Comparison of ENCODE assay signal across 14 mouse cellular contexts in genomic region chr12:103395486-103396275, GRCm38 (mm10). TPM values are rescaled to one million over a fixed set of nuclear protein-coding genes. Genes with fewer than 3 reads are reported as not detected.
A peak's percentile ranks its signal among the peaks of the same experiment; 100 is the strongest.
DNase-seq lines count a peak whose midpoint lies in the region; ATAC-seq and TF ChIP-seq lines count a peak whose summit lies in the region.
"Had no signal": no experiment of that assay in that cellular context is flagged by ENCODE, and none has a peak within 500 bp of the region (broad histone marks: within the 10 kb centered on the region; RNA-seq: fewer than 3 reads in every experiment).

No protein-coding gene starts in this region.

- TF ChIP-seq POLR2A in bone marrow, adult 2 months (IDR thresholded peaks at IDR 0.05; ENCODE audit: borderline replicate concordance, control insufficient read depth, low read depth, low read length): no peak; the same call in 1 of the 2 replicates

- H3K36me3 ChIP-seq in liver, embryonic 12.5 days: peaks cover 53% of the 10 kb centered on the region
- no peaks in the 10 kb centered on the region for H3K36me3 ChIP-seq in liver, embryonic 11.5 days (ENCODE audit: control insufficient read depth, insufficient read depth, low read length)
- no peaks in the 10 kb centered on the region for H3K36me3 ChIP-seq in kidney, embryonic 15.5 days
- peaks cover 65% of the 10 kb centered on the region for H3K36me3 ChIP-seq in liver, embryonic 15.5 days (replicated peaks)
- H3K36me3 ChIP-seq: midbrain, embryonic 15.5 days had no signal

- TF ChIP-seq CTCF in bone marrow, adult 2 months (IDR thresholded peaks at IDR 0.05; ENCODE audit: control insufficient read depth, insufficient read depth, low read length): no peak

- H3K4me2 ChIP-seq in liver, embryonic 12.5 days: peak overlapping the region; percentile 1; the same call in 1 of the 2 replicates
- H3K4me2 ChIP-seq in liver, embryonic 11.5 days: no peak overlapping the region
- H3K4me2 ChIP-seq in kidney, embryonic 15.5 days: no peak overlapping the region
- H3K4me2 ChIP-seq in liver, embryonic 15.5 days: no peak overlapping the region
- H3K4me2 ChIP-seq: midbrain, embryonic 15.5 days had no signal

- 79% methylated on average over 12 of the region's 12 CpGs for WGBS in liver, embryonic 12.5 days (ENCODE audit: insufficient replicate concordance)
- 76% methylated on average over 12 of the region's 12 CpGs for WGBS in liver, embryonic 11.5 days
- 84% methylated on average over 12 of the region's 12 CpGs for WGBS in bone marrow, adult 2 months
- WGBS in kidney, embryonic 15.5 days: 45% methylated on average over 12 of the region's 12 CpGs
- 79% methylated on average over 12 of the region's 12 CpGs for WGBS in liver, embryonic 15.5 days (ENCODE audit: insufficient replicate concordance)

- no peak for ATAC-seq in liver, embryonic 12.5 days
- ATAC-seq in liver, embryonic 11.5 days (replicated peaks; ENCODE audit: low FRiP score): no peak
- peak; percentile 37 for ATAC-seq in kidney, embryonic 15.5 days (replicated peaks; ENCODE audit: low FRiP score)
- no peak for ATAC-seq in liver, embryonic 15.5 days (ENCODE audit: insufficient read depth)
- ATAC-seq: midbrain, embryonic 15.5 days had no signal

- H3K4me3 ChIP-seq in liver, embryonic 12.5 days: no peak overlapping the region
- no peak overlapping the region for H3K4me3 ChIP-seq in liver, embryonic 11.5 days (ENCODE audit: low read depth, low read length)
- H3K4me3 ChIP-seq in bone marrow, adult 2 months (replicated peaks; ENCODE audit: control insufficient read depth, low read depth, low read length): no peak overlapping the region
- H3K4me3 ChIP-seq in kidney, embryonic 15.5 days (replicated peaks): no peak overlapping the region
- no peak overlapping the region for H3K4me3 ChIP-seq in liver, embryonic 15.5 days (replicated peaks)
- H3K4me3 ChIP-seq: midbrain, embryonic 15.5 days had no signal

- no peaks in the 10 kb centered on the region for H3K9me3 ChIP-seq in liver, embryonic 12.5 days (replicated peaks)
- no peaks in the 10 kb centered on the region for H3K9me3 ChIP-seq in liver, embryonic 11.5 days (ENCODE audit: control insufficient read depth, low read length)
- no peaks in the 10 kb centered on the region for H3K9me3 ChIP-seq in kidney, embryonic 15.5 days (replicated peaks)
- no peaks in the 10 kb centered on the region for H3K9me3 ChIP-seq in liver, embryonic 15.5 days (replicated peaks)
- H3K9me3 ChIP-seq: midbrain, embryonic 15.5 days had no signal

- H3K27ac ChIP-seq in liver, embryonic 12.5 days: peak overlapping the region; percentile 32
- no peak overlapping the region; the same call in 1 of the 2 replicates for H3K27ac ChIP-seq in liver, embryonic 11.5 days (ENCODE audit: low read depth, low read length)
- peak overlapping the region; percentile 12 for H3K27ac ChIP-seq in bone marrow, adult 2 months (ENCODE audit: control insufficient read depth, insufficient read depth, low read depth, low read length, poor library complexity)
- peak overlapping the region; percentile 23; the same call in 1 of the 2 replicates for H3K27ac ChIP-seq in kidney, embryonic 15.5 days
- peak overlapping the region; percentile 24; the same call in 1 of the 2 replicates for H3K27ac ChIP-seq in liver, embryonic 15.5 days (replicated peaks)
- H3K27ac ChIP-seq: midbrain, embryonic 15.5 days had no signal

- H3K9ac ChIP-seq in liver, embryonic 12.5 days: peak overlapping the region; percentile 42; the same call in 1 of the 2 replicates
- H3K9ac ChIP-seq in liver, embryonic 11.5 days (ENCODE audit: low read depth, low read length): no peak overlapping the region
- H3K9ac ChIP-seq in kidney, embryonic 15.5 days: no peak overlapping the region
- no peak overlapping the region for H3K9ac ChIP-seq in liver, embryonic 15.5 days
- H3K9ac ChIP-seq: midbrain, embryonic 15.5 days had no signal

- H3K27me3 ChIP-seq in liver, embryonic 12.5 days (replicated peaks): no peaks in the 10 kb centered on the region
- no peaks in the 10 kb centered on the region for H3K27me3 ChIP-seq in liver, embryonic 11.5 days (replicated peaks; ENCODE audit: control insufficient read depth, insufficient read depth, low read length)
- no peaks in the 10 kb centered on the region for H3K27me3 ChIP-seq in kidney, embryonic 15.5 days
- H3K27me3 ChIP-seq in liver, embryonic 15.5 days: no peaks in the 10 kb centered on the region
- H3K27me3 ChIP-seq: midbrain, embryonic 15.5 days had no signal

- DNase-seq in liver, embryonic 11.5 days (ENCODE audit: low spot score): no peak
- no peak for DNase-seq in gastrocnemius, adult 8-10 months (ENCODE audit: low spot score in 2 of 2)
- DNase-seq in ovary, adult 18-20 months (ENCODE audit: low spot score): no peak
- no peak for DNase-seq in ovary, postnatal 36 days (ENCODE audit: low spot score)
- DNase-seq: cerebellum, postnatal 36 days; gastrocnemius, postnatal 10 days; lung, adult 2 months; thymus, adult 18-20 months had no signal

- H3K4me1 ChIP-seq in liver, embryonic 12.5 days: peaks cover 68% of the 10 kb centered on the region
- peaks cover 28% of the 10 kb centered on the region for H3K4me1 ChIP-seq in liver, embryonic 11.5 days (replicated peaks; ENCODE audit: control insufficient read depth, insufficient read depth, low read length)
- peaks cover 3% of the 10 kb centered on the region; the same call in 1 of the 2 replicates for H3K4me1 ChIP-seq in bone marrow, adult 2 months (ENCODE audit: control insufficient read depth, insufficient read depth, low read length)
- peaks cover 11% of the 10 kb centered on the region for H3K4me1 ChIP-seq in kidney, embryonic 15.5 days
- H3K4me1 ChIP-seq in liver, embryonic 15.5 days (replicated peaks): peaks cover 71% of the 10 kb centered on the region
- H3K4me1 ChIP-seq: midbrain, embryonic 15.5 days had no signal

RNA-seq across cellular contexts. Expression of gene Otub2, which starts 7.2 kb away (rescaled TPM):
- 24.2 and 26.2 TPM in 2 replicates for polyA plus RNA-seq in liver, embryonic 12.5 days (2016; fragmentation: Nextera tagmentation; extraction: Ambion mirVana)
- polyA plus RNA-seq in liver, embryonic 11.5 days (2014; fragmentation: Nextera tagmentation; extraction: Ambion mirVana): 15.9 and 20.2 TPM in 2 replicates
- 9.0 and 13.3 TPM in 2 replicates for polyA plus RNA-seq in bone marrow, adult 2 months (2011; ENCODE audit: insufficient read depth, insufficient read length, low replicate concordance, missing spikeins)
- 7.5 and 7.6 TPM in 2 replicates for polyA plus RNA-seq in kidney, embryonic 15.5 days (2015; fragmentation: Nextera tagmentation; extraction: Ambion mirVana)
- polyA plus RNA-seq in liver, embryonic 15.5 days (2015; fragmentation: Nextera tagmentation; extraction: Ambion mirVana): 28.5 and 28.9 TPM in 2 replicates
- 10 to 100 TPM in 1 of 4 experiments, 1 to 10 TPM in 3; 5.3 to 20.3 (median 7.7) TPM for total RNA-seq in gastrocnemius, adult 8-10 months (2022)

RNA-seq across cellular contexts. Expression of gene 9330161L09Rik, which starts 11.9 kb away (rescaled TPM):
- polyA plus RNA-seq in liver, embryonic 12.5 days (2016; fragmentation: Nextera tagmentation; extraction: Ambion mirVana): 0.18 and 0.24 TPM in 2 replicates
- polyA plus RNA-seq in liver, embryonic 11.5 days (2014; fragmentation: Nextera tagmentation; extraction: Ambion mirVana): 0.25 and 0.80 TPM in 2 replicates
- polyA plus RNA-seq in bone marrow, adult 2 months (2011; ENCODE audit: insufficient read depth, insufficient read length, low replicate concordance, missing spikeins): 0.99 TPM in 1 of 2 replicates, not detected in the other
- polyA plus RNA-seq in kidney, embryonic 15.5 days (2015; fragmentation: Nextera tagmentation; extraction: Ambion mirVana): 0.21 and 0.33 TPM in 2 replicates
- 0.12 and 0.26 TPM in 2 replicates for polyA plus RNA-seq in liver, embryonic 15.5 days (2015; fragmentation: Nextera tagmentation; extraction: Ambion mirVana)
- total RNA-seq in gastrocnemius, adult 8-10 months (2022): 1 to 10 TPM in 2 of 4 experiments, under 1 TPM in 1, not detected in 1; 0.99 to 1.2 (median 1.2) TPM

RNA-seq across cellular contexts. Expression of gene Ddx24, which starts 29.9 kb away (rescaled TPM):
- polyA plus RNA-seq in liver, embryonic 12.5 days (2016; fragmentation: Nextera tagmentation; extraction: Ambion mirVana): 69.1 and 72.6 TPM in 2 replicates
- 94.0 and 97.0 TPM in 2 replicates for polyA plus RNA-seq in liver, embryonic 11.5 days (2014; fragmentation: Nextera tagmentation; extraction: Ambion mirVana)
- 23.2 and 40.5 TPM in 2 replicates for polyA plus RNA-seq in bone marrow, adult 2 months (2011; ENCODE audit: insufficient read depth, insufficient read length, low replicate concordance, missing spikeins)
- polyA plus RNA-seq in kidney, embryonic 15.5 days (2015; fragmentation: Nextera tagmentation; extraction: Ambion mirVana): 96.4 and 105 TPM in 2 replicates
- 32.3 and 47.5 TPM in 2 replicates for polyA plus RNA-seq in liver, embryonic 15.5 days (2015; fragmentation: Nextera tagmentation; extraction: Ambion mirVana)
- total RNA-seq in gastrocnemius, adult 8-10 months (2022): 10 to 100 TPM; 79.0 to 94.0 (median 83.7) TPM

RNA-seq across cellular contexts. Expression of gene Ifi27, which starts 38.3 kb away (rescaled TPM):
- polyA plus RNA-seq in liver, embryonic 12.5 days (2016; fragmentation: Nextera tagmentation; extraction: Ambion mirVana): 9.8 and 11.6 TPM in 2 replicates
- polyA plus RNA-seq in liver, embryonic 11.5 days (2014; fragmentation: Nextera tagmentation; extraction: Ambion mirVana): 6.6 and 6.8 TPM in 2 replicates
- 114 and 211 TPM in 2 replicates for polyA plus RNA-seq in bone marrow, adult 2 months (2011; ENCODE audit: insufficient read depth, insufficient read length, low replicate concordance, missing spikeins)
- 28.3 and 35.4 TPM in 2 replicates for polyA plus RNA-seq in kidney, embryonic 15.5 days (2015; fragmentation: Nextera tagmentation; extraction: Ambion mirVana)
- polyA plus RNA-seq in liver, embryonic 15.5 days (2015; fragmentation: Nextera tagmentation; extraction: Ambion mirVana): 26.4 and 31.5 TPM in 2 replicates
- total RNA-seq in gastrocnemius, adult 8-10 months (2022): 10 to 100 TPM; 53.1 to 81.9 (median 71.7) TPM

RNA-seq across cellular contexts. Expression of gene Asb2, which starts 39.9 kb away (rescaled TPM):
- 1.1 and 1.2 TPM in 2 replicates for polyA plus RNA-seq in liver, embryonic 12.5 days (2016; fragmentation: Nextera tagmentation; extraction: Ambion mirVana)
- polyA plus RNA-seq in liver, embryonic 11.5 days (2014; fragmentation: Nextera tagmentation; extraction: Ambion mirVana): 1.2 and 2.8 TPM in 2 replicates
- polyA plus RNA-seq in bone marrow, adult 2 months (2011; ENCODE audit: insufficient read depth, insufficient read length, low replicate concordance, missing spikeins): 2.8 TPM in 2 replicates
- 3.2 and 5.2 TPM in 2 replicates for polyA plus RNA-seq in kidney, embryonic 15.5 days (2015; fragmentation: Nextera tagmentation; extraction: Ambion mirVana)
- polyA plus RNA-seq in liver, embryonic 15.5 days (2015; fragmentation: Nextera tagmentation; extraction: Ambion mirVana): 3.5 and 3.9 TPM in 2 replicates
- 100 to 1,000 TPM; 524 to 740 (median 599) TPM for total RNA-seq in gastrocnemius, adult 8-10 months (2022)
- total RNA-seq: hematopoietic stem cell, adult 5-6 weeks had no signal
